Mouse (Mus musculus) spleen, adult 2 months (tissue): ENCODE measurements around the gene Rps27l.

Experiments
- CTCF ChIP-seq: fragments of 200-500 bp; IDR thresholded peaks from 2 replicates; pipeline ENCODE4 v1.5.1; 2011; ENCODE audit warnings: mild to moderate bottlenecking, inconsistent platforms; ENCODE audit not compliant: insufficient read depth, insufficient read length, insufficient replicate concordance; ENCODE audit errors: extremely low read depth
- POLR2A ChIP-seq: fragments of 200-500 bp; IDR thresholded peaks from 2 replicates; pipeline ENCODE4 v1.6.1; 2011; ENCODE audit warnings: low read depth, low read length, inconsistent platforms

- TF ChIP-seq CTCF (no peak), POLR2A (no peak)
Observed at GRCm38 (mm10) chr9:66988888-66989414, 43.1 kb downstream of the Rps27l start.
